Mouse (Mus musculus) heart, adult 9 months (tissue): ENCODE data around the gene Tnnc1.

Source experiments
- DNase-seq, 2 experiments: peaks; one replicate each; pipeline ENCODE4 v3.0.0; 2022; ENCODE audit warnings: low spot score in 2 of 2

Tnnc1 gene

GRCm38 (mm10) chr14:31208084-31208483 is at the start of gene Tnnc1:
Tnnc1 (plus strand) TSS chr14:31208312.
- peak; percentile 62 to 68 for DNase-seq

- DNase-seq: no peak
Observed at GRCm38 (mm10) chr14:31160196-31161150, 47.6 kb upstream of the Tnnc1 start.

GRCm38 (mm10) chr14:31161191-31161590 is 46.9 kb upstream of the Tnnc1 start:
- DNase-seq: no peak

GRCm38 (mm10) chr14:31161638-31162037 is 46.5 kb upstream of the Tnnc1 start:
- DNase-seq: no peak

GRCm38 (mm10) chr14:31164067-31164466 is 44.0 kb upstream of the Tnnc1 start:
- DNase-seq: peak in 1 of 2 experiments; percentile 49

GRCm38 (mm10) chr14:31165010-31165409 is 43.1 kb upstream of the Tnnc1 start:
- peak; percentile 36 to 55 for DNase-seq

- no peak for DNase-seq
Observed at GRCm38 (mm10) chr14:31165458-31165857, 42.7 kb upstream of the Tnnc1 start.

- peak; percentile 43 to 66 for DNase-seq
Observed at GRCm38 (mm10) chr14:31165991-31166630, 42.0 kb upstream of the Tnnc1 start.

- no peak for DNase-seq
Observed at GRCm38 (mm10) chr14:31166827-31167226, 41.3 kb upstream of the Tnnc1 start.

- peak; percentile 67 to 86 for DNase-seq
Observed at GRCm38 (mm10) chr14:31168425-31168824, 39.7 kb upstream of the Tnnc1 start, which contains the start of gene Stab1. Stab1 (minus strand) TSS chr14:31168641.

GRCm38 (mm10) chr14:31169508-31169907 is 38.6 kb upstream of the Tnnc1 start:
- no peak for DNase-seq

GRCm38 (mm10) chr14:31170963-31171362 is 37.1 kb upstream of the Tnnc1 start:
- no peak for DNase-seq

- DNase-seq: no peak
Observed at GRCm38 (mm10) chr14:31171386-31171785, 36.7 kb upstream of the Tnnc1 start.

GRCm38 (mm10) chr14:31171821-31172220 is 36.3 kb upstream of the Tnnc1 start:
- DNase-seq: no peak

GRCm38 (mm10) chr14:31172781-31173455 is 35.2 kb upstream of the Tnnc1 start:
- DNase-seq: peak; percentile 56 to 65

GRCm38 (mm10) chr14:31173537-31173936 is 34.6 kb upstream of the Tnnc1 start:
- DNase-seq: no peak

- DNase-seq: no peak
Observed at GRCm38 (mm10) chr14:31177287-31177686, 30.8 kb upstream of the Tnnc1 start.

GRCm38 (mm10) chr14:31177715-31178114 is 30.4 kb upstream of the Tnnc1 start:
- no peak for DNase-seq

GRCm38 (mm10) chr14:31179677-31180365 is 28.3 kb upstream of the Tnnc1 start:
- no peak for DNase-seq

- no peak for DNase-seq
Observed at GRCm38 (mm10) chr14:31181512-31181911, 26.6 kb upstream of the Tnnc1 start.

- peak in 1 of 2 experiments; percentile 73 for DNase-seq
Observed at GRCm38 (mm10) chr14:31182786-31183290, 25.3 kb upstream of the Tnnc1 start.
